Mouse (Mus musculus) E14TG2a.4 (cell line): ENCODE data around the gene Zfp648.

Experiments
- CTCF ChIP-seq: conservative IDR thresholded peaks from 2 replicates; pipeline ENCODE4 v1.5.1; 2014; ENCODE audit warnings: low read length
- POU5F1 ChIP-seq: IDR thresholded peaks from 2 replicates; pipeline ENCODE4 v1.6.1; 2014; ENCODE audit warnings: low read length, borderline replicate concordance

- TF ChIP-seq CTCF (no peak), POU5F1 (no peak)
Measured at GRCm38 (mm10) chr1:154223807-154224207, 22.8 kb downstream of the Zfp648 start.
